Mouse (Mus musculus): ENCODE measurements around the gene Cryba4.

GRCm38 (mm10) chr5:112265110-112265509 lies 12.8 kb upstream of the Cryba4 start:
- TF ChIP-seq E2F4 (IDR thresholded peaks at IDR 0.05; ENCODE audit: insufficient read depth) (no peak), MAX (IDR thresholded peaks at IDR 0.05; ENCODE audit: low read depth) (no peak), USF1 (IDR thresholded peaks at IDR 0.05; ENCODE audit: low read depth) (no peak), POLR2A (IDR thresholded peaks at IDR 0.05; ENCODE audit: insufficient read length, low read depth) (no peak), POLR2AphosphoS2 (IDR thresholded peaks at IDR 0.05; ENCODE audit: insufficient read length, low read depth) (no peak), TCF3 (IDR thresholded peaks at IDR 0.05; ENCODE audit: insufficient read length, low read depth) (no peak), TCF12 (IDR thresholded peaks at IDR 0.05; ENCODE audit: insufficient read depth, poor library complexity, severe bottlenecking) (no peak), MYOG (IDR thresholded peaks at IDR 0.05; ENCODE audit: control insufficient read depth in 1 of 3, insufficient read depth in 1 of 3, insufficient read length in 2 of 3, low read depth in 2 of 3) (no peak)
